Mouse (Mus musculus): ENCODE data around the gene Alyref. TPM values are rescaled to one million over a fixed set of nuclear protein-coding genes. Genes with fewer than 3 reads are reported as not detected.
"Not testable (repeated sequence)": the region's sequence is repeated elsewhere in the genome, so short reads cannot be mapped to it uniquely, and the experiment has no call there.

Alyref gene
- total RNA-seq, 2 experiments from 2014 or later = 80.7 to 92.4 TPM

GRCm38 (mm10) chr11:120577211-120578023 is 20.7 kb downstream of the Alyref start:
- DNase-seq (ENCODE audit: low spot score in 2 of 2) = no peak

DNA sequence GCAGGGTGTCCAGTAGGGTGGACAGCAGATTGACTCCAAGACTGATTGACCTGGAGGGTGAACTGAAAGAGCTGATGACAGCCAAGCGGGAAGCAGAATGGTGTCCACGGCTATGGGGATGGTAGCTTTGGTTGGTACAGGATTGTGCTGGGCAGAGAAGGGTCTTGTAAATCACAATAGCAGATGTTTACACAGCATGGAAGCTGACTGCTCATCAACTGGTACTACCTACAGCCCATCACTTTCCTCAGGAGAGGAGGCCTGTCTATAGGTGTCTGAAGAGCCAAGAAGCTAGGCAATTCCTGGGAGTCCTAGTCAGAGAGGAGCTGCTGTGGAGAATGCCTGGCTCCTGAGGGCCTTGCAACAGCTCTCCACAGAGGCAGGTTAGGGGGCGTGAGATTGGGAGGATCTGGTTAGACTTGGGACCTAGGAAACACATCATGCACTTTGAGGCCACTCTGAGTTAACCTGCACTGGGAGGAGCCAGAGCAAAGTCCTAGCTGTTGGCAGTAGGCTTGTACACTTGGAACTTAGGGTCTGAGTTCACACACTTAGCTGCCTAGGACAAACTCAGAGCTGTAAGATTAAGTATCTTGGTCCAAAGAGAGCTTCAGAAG is 21.7 kb downstream of the Alyref start:
- no peak for DNase-seq (ENCODE audit: low spot score in 2 of 2)

DNA sequence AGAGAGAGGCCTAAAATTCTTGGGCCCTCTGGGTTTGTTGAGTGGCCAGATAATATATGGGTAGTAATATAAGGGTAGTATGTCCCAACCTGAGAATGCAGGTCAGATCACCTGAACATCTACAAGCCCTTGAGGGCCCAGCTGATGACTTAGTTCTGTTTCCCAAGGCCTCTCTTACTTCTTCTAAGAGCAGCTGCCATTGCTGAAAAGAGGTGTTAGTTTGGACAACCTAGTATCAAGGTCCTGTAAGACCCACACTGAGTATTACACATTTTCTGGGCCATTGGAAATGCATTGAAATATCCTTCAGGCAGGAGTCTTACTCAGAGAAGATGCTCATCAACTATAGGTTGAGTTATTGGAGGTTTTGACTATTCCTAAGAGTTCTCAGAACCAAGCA is 22.2 kb downstream of the Alyref start:
- no peak for DNase-seq (ENCODE audit: low spot score in 2 of 2)

DNA sequence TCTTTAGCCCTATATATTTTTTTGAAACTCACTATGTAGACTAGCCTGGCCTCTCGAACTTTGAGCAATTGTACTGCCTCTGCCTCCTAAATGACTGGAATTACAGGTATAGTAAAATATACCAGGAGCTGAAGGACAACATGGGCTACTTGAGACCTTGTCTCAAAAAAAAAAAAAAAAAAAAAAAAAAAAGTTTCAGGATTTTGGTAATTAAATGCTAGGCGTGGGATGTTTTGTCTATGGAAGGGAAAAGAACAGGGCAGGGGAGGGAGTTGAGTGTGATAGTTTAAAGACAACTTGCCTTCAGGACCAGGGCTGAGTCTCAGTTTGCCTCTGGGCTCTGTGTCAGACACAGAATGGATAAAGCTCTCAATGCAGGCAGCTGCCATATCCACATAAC is 23.1 kb downstream of the Alyref start:
- DNase-seq (ENCODE audit: low spot score in 2 of 2) = no peak

GRCm38 (mm10) chr11:120574278-120574600 is 23.9 kb downstream of the Alyref start:
- DNase-seq (ENCODE audit: low spot score in 2 of 2) = no peak

DNA sequence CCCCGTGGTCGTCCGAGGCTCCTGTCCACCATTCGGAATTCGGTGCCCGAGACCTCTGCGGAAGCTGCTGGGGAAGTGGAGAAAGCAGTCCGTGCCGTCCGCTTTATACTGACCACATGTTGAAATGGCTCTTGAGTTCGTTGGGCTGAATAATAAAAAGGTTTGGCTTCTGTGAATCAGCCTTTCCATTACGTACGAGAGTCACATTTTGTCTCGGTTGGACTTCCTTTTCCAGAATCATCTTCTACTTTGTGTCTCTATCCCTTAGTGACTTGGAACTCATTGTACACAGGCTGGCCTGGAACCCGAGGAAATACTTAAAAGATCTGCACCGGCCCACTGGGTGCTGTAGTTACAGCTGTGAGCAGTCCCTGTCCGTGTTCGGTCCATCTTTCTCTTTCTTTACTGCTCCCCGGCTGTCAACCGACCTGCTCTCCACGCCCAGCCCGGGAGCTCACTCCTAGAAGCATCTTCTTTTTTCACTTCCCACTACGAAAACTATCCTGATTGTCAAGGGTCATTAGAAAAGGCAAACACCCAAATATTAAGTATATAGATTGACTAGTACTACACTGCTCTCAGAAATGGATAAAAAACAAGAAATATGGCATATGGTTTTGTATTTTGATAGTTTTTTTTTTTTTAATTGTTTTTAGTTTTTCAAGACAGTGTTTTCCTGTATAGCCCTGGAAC is 24.4 kb downstream of the Alyref start:
- no peak for DNase-seq (ENCODE audit: low spot score in 2 of 2)

DNA sequence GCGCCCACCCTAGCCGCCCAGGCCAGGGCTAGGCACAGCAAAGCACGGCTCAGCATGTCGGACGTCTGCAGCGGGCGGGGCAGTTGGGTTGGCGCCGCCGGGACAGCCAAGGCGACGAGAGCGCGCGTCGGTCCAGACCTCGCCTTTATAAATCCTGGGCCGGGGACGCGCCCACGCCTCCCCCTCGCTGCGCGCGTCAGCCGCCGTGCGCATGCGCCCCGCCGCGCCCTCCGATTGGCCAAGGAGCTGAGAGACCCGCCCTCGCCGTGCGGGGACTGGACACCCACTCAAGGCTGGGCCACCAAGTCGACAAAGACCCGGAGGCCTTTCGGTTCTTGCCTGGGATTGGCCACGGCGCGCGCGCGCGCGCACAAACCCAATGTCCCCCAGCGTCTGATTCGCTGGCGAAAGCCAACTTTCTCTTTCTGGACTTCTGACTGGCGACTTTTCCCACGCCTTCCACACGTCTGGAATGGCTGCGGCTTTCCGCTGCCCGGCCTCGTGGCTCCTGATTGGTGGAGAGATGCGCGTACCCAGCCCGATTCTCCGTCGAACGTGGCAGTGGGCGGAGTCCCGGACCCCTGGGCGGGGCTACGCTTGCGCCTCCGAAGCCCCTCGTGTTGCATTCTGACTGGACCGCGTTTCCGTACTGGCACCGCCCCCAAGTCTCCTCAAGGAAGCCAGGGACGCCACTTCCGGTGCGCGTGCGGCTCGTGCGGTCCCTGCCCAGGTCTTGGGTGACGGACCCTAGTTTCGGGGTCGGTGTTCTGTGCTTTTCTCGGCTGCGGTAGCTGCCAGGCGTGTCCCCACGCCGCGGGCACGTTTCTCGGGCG is 25.2 kb downstream of the Alyref start, which contains the start of gene P4hb:
P4hb (minus strand) TSS at position 502 of the 833 bp plus-strand sequence.
- peak; percentile 99 for DNase-seq (ENCODE audit: low spot score in 2 of 2)

- no peak for DNase-seq (ENCODE audit: low spot score in 2 of 2)
Observed at GRCm38 (mm10) chr11:120572417-120572751, 25.8 kb downstream of the Alyref start.

GRCm38 (mm10) chr11:120571754-120572416 is 26.3 kb downstream of the Alyref start:
- DNase-seq (ENCODE audit: low spot score in 2 of 2) = no peak

GRCm38 (mm10) chr11:120571122-120571521 is 27.0 kb downstream of the Alyref start:
- DNase-seq (ENCODE audit: low spot score in 2 of 2) = no peak

DNA sequence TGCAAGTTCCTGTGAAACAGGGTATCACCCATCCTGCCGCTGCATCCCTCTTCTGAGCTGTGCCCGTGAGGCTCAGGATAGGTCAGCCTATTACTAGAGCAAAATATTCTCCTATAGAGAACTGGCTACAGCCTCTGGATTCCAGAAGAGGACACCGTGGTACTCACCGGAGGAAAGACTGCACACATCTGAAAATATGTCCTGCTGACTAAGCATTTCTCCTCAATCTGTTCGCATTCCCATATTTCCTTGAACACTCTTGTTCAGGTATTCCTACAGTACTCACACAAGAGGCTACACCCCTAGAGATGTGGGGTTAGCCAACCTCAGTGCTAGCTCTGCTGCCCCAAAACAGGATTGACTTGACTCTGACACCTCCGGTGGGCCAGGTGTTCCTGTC is 29.8 kb downstream of the Alyref start:
- no peak for DNase-seq (ENCODE audit: low spot score in 2 of 2)

DNA sequence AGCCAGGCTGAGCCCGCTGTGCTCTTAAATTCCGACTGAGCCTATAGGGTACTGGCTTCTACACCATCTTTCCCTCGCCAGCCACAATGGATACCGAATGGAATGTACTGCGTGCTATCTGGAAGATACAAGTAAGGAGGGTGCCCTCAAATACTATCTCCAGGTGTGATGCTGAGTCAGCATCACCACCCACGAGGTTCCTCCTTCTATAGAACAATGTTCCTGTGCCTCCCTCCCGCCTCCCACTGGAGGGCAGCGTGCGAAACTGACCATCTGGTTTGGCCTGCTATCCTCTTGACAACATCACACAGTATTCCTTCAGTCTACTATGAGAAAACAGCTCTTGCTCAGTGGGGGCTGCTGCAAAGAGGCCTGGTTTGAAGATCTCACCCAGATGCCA is 33.1 kb downstream of the Alyref start:
- no peak for DNase-seq (ENCODE audit: low spot score in 2 of 2)

- no peak for DNase-seq (ENCODE audit: low spot score in 2 of 2)
Observed at GRCm38 (mm10) chr11:120562949-120563348, 35.2 kb downstream of the Alyref start.

DNA sequence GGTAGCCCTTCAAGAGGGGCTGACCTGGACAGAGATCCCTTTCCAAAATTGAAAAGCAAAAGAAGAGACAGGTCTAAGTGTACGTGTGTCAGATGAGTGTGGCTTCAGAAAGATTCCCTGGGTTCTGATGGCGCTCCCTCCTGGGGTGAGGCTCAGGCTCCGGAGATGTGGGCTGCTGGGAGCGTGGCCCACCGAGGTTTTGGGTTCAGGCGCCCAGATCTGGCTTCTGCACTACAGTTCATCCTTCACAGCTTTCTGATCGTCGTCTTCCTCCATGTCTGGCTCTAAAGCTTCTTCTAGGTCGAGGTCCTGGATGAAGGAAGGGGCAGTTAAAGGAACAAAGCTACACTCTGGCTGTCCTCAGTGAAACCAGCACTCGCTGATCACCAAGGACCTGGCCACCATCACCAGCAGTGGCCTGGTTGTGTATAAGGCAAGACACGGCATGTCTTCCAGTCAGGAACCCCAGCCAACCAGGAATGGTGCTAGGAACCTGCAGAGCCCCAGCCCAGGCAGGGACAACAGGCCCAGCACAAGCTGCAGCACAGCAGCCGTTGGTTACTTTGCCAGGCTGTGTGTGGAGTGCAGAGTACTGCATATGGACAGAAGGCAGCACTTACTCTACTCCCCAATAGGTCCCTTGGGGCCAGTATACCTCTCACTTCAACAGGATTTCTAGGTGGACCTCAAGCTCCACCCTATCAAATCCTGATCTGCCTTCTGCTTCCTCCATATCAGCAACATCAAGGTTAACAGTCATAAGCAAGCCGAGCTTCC is 37.0 kb downstream of the Alyref start:
- DNase-seq (ENCODE audit: low spot score in 2 of 2) = no peak

DNA sequence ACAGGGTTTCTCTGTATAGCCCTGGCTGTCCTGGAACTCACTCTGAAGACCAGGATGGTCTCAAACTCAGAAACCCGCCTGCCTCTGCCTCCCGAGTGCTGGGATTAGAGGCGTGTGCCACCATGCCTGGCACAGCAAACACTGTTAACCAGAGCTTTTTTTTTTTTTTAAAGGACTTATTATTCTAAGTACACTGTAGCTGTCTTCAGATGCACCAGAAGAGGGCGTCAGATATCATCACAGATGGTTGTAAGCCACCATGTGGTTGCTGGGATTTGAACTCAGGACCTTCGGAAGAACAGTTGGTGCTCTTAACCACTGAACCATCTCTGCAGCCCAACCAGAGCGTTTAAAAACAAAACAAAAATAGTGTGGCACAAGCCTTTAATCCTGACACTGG is 39.3 kb downstream of the Alyref start:
- DNase-seq (ENCODE audit: low spot score in 2 of 2) = not testable (repeated sequence)

GRCm38 (mm10) chr11:120555260-120555659 is 42.9 kb downstream of the Alyref start:
- peak in 1 of 2 experiments; percentile 44 for DNase-seq (ENCODE audit: low spot score in 2 of 2)

GRCm38 (mm10) chr11:120554834-120555233 is 43.3 kb downstream of the Alyref start:
- DNase-seq (ENCODE audit: low spot score in 2 of 2) = peak in 1 of 2 experiments; percentile 47

DNA sequence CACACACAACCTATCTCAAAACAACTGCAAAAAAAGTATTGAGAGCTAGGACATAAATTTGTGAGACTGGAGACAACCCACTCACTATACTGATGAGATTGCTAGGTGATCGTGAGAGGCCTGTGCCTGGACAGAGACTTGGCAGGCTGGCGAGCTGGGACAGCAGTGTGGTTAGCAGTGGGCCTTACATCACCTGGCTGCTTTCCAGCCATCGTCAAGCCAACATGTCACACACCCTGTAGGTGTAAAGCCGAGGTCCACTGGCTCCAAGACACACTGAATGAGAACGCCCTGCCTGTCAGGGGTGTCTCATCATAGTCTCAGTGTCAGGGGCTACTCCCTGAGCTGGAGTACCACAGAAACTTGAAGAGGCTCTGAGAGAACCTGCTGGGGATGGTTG is 45.4 kb downstream of the Alyref start:
- no peak for DNase-seq (ENCODE audit: low spot score in 2 of 2)

GRCm38 (mm10) chr11:120550810-120551440 is 47.2 kb downstream of the Alyref start, which contains the start of gene Ppp1r27:
Ppp1r27 (minus strand) TSS chr11:120551132.
- no peak for DNase-seq (ENCODE audit: low spot score in 2 of 2)
